Mouse (Mus musculus): ENCODE results near the gene Mrtfb. TPM values are rescaled to one million over a fixed set of nuclear protein-coding genes. Genes with fewer than 3 reads are reported as not detected.

Mrtfb gene
- polyA plus RNA-seq, 1 experiment = 1.8 TPM

GRCm38 (mm10) chr16:13417904-13418303 lies 161.6 kb downstream of the Mrtfb start:
- WGBS = 60% methylated on average over 5 of the region's 5 CpGs
- Histone ChIP-seq H3K27ac (ENCODE audit: control insufficient read depth, insufficient read depth, low read depth, low read length, poor library complexity) (no peak overlapping the region), H3K4me1 (ENCODE audit: control insufficient read depth, insufficient read depth, low read length) (no peaks in the 10 kb centered on the region), H3K4me3 (replicated peaks; ENCODE audit: control insufficient read depth, low read depth, low read length) (no peak overlapping the region)
- TF ChIP-seq POLR2A (IDR thresholded peaks at IDR 0.05; ENCODE audit: borderline replicate concordance, control insufficient read depth, low read depth, low read length) (no peak), CTCF (IDR thresholded peaks at IDR 0.05; ENCODE audit: control insufficient read depth, insufficient read depth, low read length) (no peak)

- Histone ChIP-seq H3K4me1 (ENCODE audit: control insufficient read depth, insufficient read depth, low read length) (no peaks in the 10 kb centered on the region; the same call in 1 of the 2 replicates), H3K27ac (ENCODE audit: control insufficient read depth, insufficient read depth, low read depth, low read length, poor library complexity) (no peak overlapping the region), H3K4me3 (replicated peaks; ENCODE audit: control insufficient read depth, low read depth, low read length) (no peak overlapping the region)
- 3% methylated on average over 2 of the region's 2 CpGs for WGBS
- no peak for TF ChIP-seq CTCF (IDR thresholded peaks at IDR 0.05; ENCODE audit: control insufficient read depth, insufficient read depth, low read length)
- no peak for TF ChIP-seq POLR2A (IDR thresholded peaks at IDR 0.05; ENCODE audit: borderline replicate concordance, control insufficient read depth, low read depth, low read length)
Observed at GRCm38 (mm10) chr16:13419752-13420151, 163.5 kb downstream of the Mrtfb start.

GRCm38 (mm10) chr16:13422522-13422921 lies 166.2 kb downstream of the Mrtfb start:
- no peaks in the 10 kb centered on the region; the same call in 1 of the 2 replicates for H3K4me1 ChIP-seq (ENCODE audit: control insufficient read depth, insufficient read depth, low read length)
- TF ChIP-seq CTCF (IDR thresholded peaks at IDR 0.05; ENCODE audit: control insufficient read depth, insufficient read depth, low read length) = no peak
- no peak for TF ChIP-seq POLR2A (IDR thresholded peaks at IDR 0.05; ENCODE audit: borderline replicate concordance, control insufficient read depth, low read depth, low read length)
- H3K4me3 ChIP-seq (replicated peaks; ENCODE audit: control insufficient read depth, low read depth, low read length) = no peak overlapping the region
- WGBS = 57% methylated on average over 3 of the region's 3 CpGs
- no peak overlapping the region for H3K27ac ChIP-seq (ENCODE audit: control insufficient read depth, insufficient read depth, low read depth, low read length, poor library complexity)

- H3K27ac ChIP-seq (ENCODE audit: control insufficient read depth, insufficient read depth, low read depth, low read length, poor library complexity) = no peak overlapping the region
- no peak for TF ChIP-seq POLR2A (IDR thresholded peaks at IDR 0.05; ENCODE audit: borderline replicate concordance, control insufficient read depth, low read depth, low read length)
- TF ChIP-seq CTCF (IDR thresholded peaks at IDR 0.05; ENCODE audit: control insufficient read depth, insufficient read depth, low read length) = no peak
- H3K4me3 ChIP-seq (replicated peaks; ENCODE audit: control insufficient read depth, low read depth, low read length) = no peak overlapping the region
- WGBS = 30% methylated on average over 8 of the region's 8 CpGs
- H3K4me1 ChIP-seq (ENCODE audit: control insufficient read depth, insufficient read depth, low read length) = no peaks in the 10 kb centered on the region; the same call in 1 of the 2 replicates
Observed at GRCm38 (mm10) chr16:13423587-13424355, 167.5 kb downstream of the Mrtfb start.

GRCm38 (mm10) chr16:13425804-13426203 lies 169.5 kb downstream of the Mrtfb start:
- WGBS = 91% methylated on average over 6 of the region's 6 CpGs
- H3K4me1 ChIP-seq (ENCODE audit: control insufficient read depth, insufficient read depth, low read length) = no peaks in the 10 kb centered on the region; the same call in 1 of the 2 replicates
- no peak overlapping the region for H3K27ac ChIP-seq (ENCODE audit: control insufficient read depth, insufficient read depth, low read depth, low read length, poor library complexity)
- H3K4me3 ChIP-seq (replicated peaks; ENCODE audit: control insufficient read depth, low read depth, low read length) = no peak overlapping the region
- TF ChIP-seq CTCF (IDR thresholded peaks at IDR 0.05; ENCODE audit: control insufficient read depth, insufficient read depth, low read length) (no peak), POLR2A (IDR thresholded peaks at IDR 0.05; ENCODE audit: borderline replicate concordance, control insufficient read depth, low read depth, low read length) (no peak)

GRCm38 (mm10) chr16:13426831-13427589 lies 170.7 kb downstream of the Mrtfb start:
- no peak for TF ChIP-seq CTCF (IDR thresholded peaks at IDR 0.05; ENCODE audit: control insufficient read depth, insufficient read depth, low read length)
- no peak for TF ChIP-seq POLR2A (IDR thresholded peaks at IDR 0.05; ENCODE audit: borderline replicate concordance, control insufficient read depth, low read depth, low read length)
- WGBS = 80% methylated on average over 10 of the region's 10 CpGs
- Histone ChIP-seq H3K4me1 (ENCODE audit: control insufficient read depth, insufficient read depth, low read length) (no peaks in the 10 kb centered on the region; the same call in 1 of the 2 replicates), H3K4me3 (replicated peaks; ENCODE audit: control insufficient read depth, low read depth, low read length) (no peak overlapping the region), H3K27ac (ENCODE audit: control insufficient read depth, insufficient read depth, low read depth, low read length, poor library complexity) (no peak overlapping the region)

- H3K4me3 ChIP-seq (replicated peaks; ENCODE audit: control insufficient read depth, low read depth, low read length) = no peak overlapping the region
- TF ChIP-seq POLR2A (IDR thresholded peaks at IDR 0.05; ENCODE audit: borderline replicate concordance, control insufficient read depth, low read depth, low read length) (no peak), CTCF (IDR thresholded peaks at IDR 0.05; ENCODE audit: control insufficient read depth, insufficient read depth, low read length) (no peak)
- no peak overlapping the region for H3K27ac ChIP-seq (ENCODE audit: control insufficient read depth, insufficient read depth, low read depth, low read length, poor library complexity)
- 33% methylated on average over 5 of the region's 5 CpGs for WGBS
- no peaks in the 10 kb centered on the region; the same call in 1 of the 2 replicates for H3K4me1 ChIP-seq (ENCODE audit: control insufficient read depth, insufficient read depth, low read length)
Observed at GRCm38 (mm10) chr16:13428077-13428476, 171.8 kb downstream of the Mrtfb start.

GRCm38 (mm10) chr16:13428806-13429205 lies 172.5 kb downstream of the Mrtfb start:
- no peak for TF ChIP-seq CTCF (IDR thresholded peaks at IDR 0.05; ENCODE audit: control insufficient read depth, insufficient read depth, low read length)
- TF ChIP-seq POLR2A (IDR thresholded peaks at IDR 0.05; ENCODE audit: borderline replicate concordance, control insufficient read depth, low read depth, low read length) = no peak
- 85% methylated on average over 1 of the region's 1 CpGs for WGBS
- H3K4me1 ChIP-seq (ENCODE audit: control insufficient read depth, insufficient read depth, low read length) = no peaks in the 10 kb centered on the region

More at GRCm38 (mm10) chr16:13428806-13429205, 172.5 kb downstream of the Mrtfb start:
- Histone ChIP-seq H3K4me3 (replicated peaks; ENCODE audit: control insufficient read depth, low read depth, low read length) (no peak overlapping the region), H3K27ac (ENCODE audit: control insufficient read depth, insufficient read depth, low read depth, low read length, poor library complexity) (no peak overlapping the region)

All from bone marrow, adult 2 months (tissue).